Mouse (Mus musculus) forebrain, embryonic 12.5 days (tissue): ENCODE results near the gene Podnl1. TPM values are rescaled to one million over a fixed set of nuclear protein-coding genes. Genes with fewer than 3 reads are reported as not detected.

Experiments
- ATAC-seq: fragments of 200-750 bp; cut with Nextera tagmentation; 2 replicates; pipeline ENCODE4 v1.8.0; 2017; ENCODE audit warnings: moderate TSS enrichment; ENCODE audit not compliant: low FRiP score
- H3K27ac ChIP-seq: fragments of 300-500 bp; sonication (generic); 2 replicates; pipeline ENCODE4 v1.5.1; 2016; ENCODE audit warnings: mild to moderate bottlenecking
- H3K27me3 ChIP-seq: fragments of 300-500 bp; sonication (generic); 2 replicates; pipeline ENCODE4 v1.6.1; 2016; ENCODE audit warnings: mild to moderate bottlenecking
- H3K36me3 ChIP-seq: fragments of 300-500 bp; sonication (generic); replicated peaks from 2 replicates; pipeline ENCODE4 v1.6.1; 2016; ENCODE audit warnings: mild to moderate bottlenecking
- H3K4me1 ChIP-seq: fragments of 300-500 bp; sonication (generic); 2 replicates; pipeline ENCODE4 v1.6.1; 2016
- H3K4me2 ChIP-seq: fragments of 300-500 bp; sonication (generic); 2 replicates; pipeline ENCODE4 v1.6.1; 2016; ENCODE audit warnings: mild to moderate bottlenecking, moderate library complexity
- H3K4me3 ChIP-seq: fragments of 300-500 bp; sonication (generic); replicated peaks from 2 replicates; pipeline ENCODE4 v1.5.1; 2016; ENCODE audit warnings: mild to moderate bottlenecking
- H3K9ac ChIP-seq: fragments of 300-500 bp; sonication (generic); 2 replicates; pipeline ENCODE4 v1.6.1; 2016; ENCODE audit warnings: mild to moderate bottlenecking
- H3K9me3 ChIP-seq: fragments of 300-500 bp; sonication (generic); 2 replicates; pipeline ENCODE4 v1.6.1; 2016
- whole genome bisulfite sequencing: fragments of 180-500 bp; shearing (Covaris S2); methylation state at CpG from one replicate; pipeline ENCODE4 v1.1.7; 2016; 5-methylcytosine and 5-hydroxymethylcytosine counted together
- polyA plus RNA-seq: library from polyadenylated mRNA; unstranded; fragments of >200 nt; fragmentation: Nextera tagmentation; extraction: Ambion mirVana; gene quantifications from 2 replicates; pipeline ENCODE4 v1.2.1, GENCODE M21; 2016

Podnl1 gene
- polyA plus RNA-seq: 0.32 and 0.36 TPM in 2 replicates

- no peaks in the 10 kb centered on the region for H3K9me3 ChIP-seq
- 66% methylated on average over 9 of the region's 9 CpGs for whole genome bisulfite sequencing
- H3K4me3 ChIP-seq: no peak within 1 kb of the TSS
- H3K9ac ChIP-seq: no peak within 1 kb of the TSS
- peaks cover 2% of the 10 kb centered on the region; the same call in 1 of the 2 replicates for H3K27me3 ChIP-seq
- peaks cover 3% of the 10 kb centered on the region; the same call in 1 of the 2 replicates for H3K4me1 ChIP-seq
- no peak for ATAC-seq
- no peak within 1 kb of the TSS for H3K27ac ChIP-seq
- H3K36me3 ChIP-seq: no peaks in the 10 kb centered on the region
- H3K4me2 ChIP-seq: no peak within 1 kb of the TSS
Observed at GRCm38 (mm10) chr8:84125656-84126055, at the start of gene Podnl1. Gene Podnl1, plus strand, starts transcription at chr8:84125989.

- no peak overlapping the region for H3K4me2 ChIP-seq
- 0 out of 2 replicates have a peak overlapping the region, but pooled peaks have one; percentile 1 for H3K9ac ChIP-seq
- H3K27ac ChIP-seq: no peak overlapping the region
- ATAC-seq: no peak
- H3K9me3 ChIP-seq: no peaks in the 10 kb centered on the region
- no peaks in the 10 kb centered on the region for H3K27me3 ChIP-seq
- H3K36me3 ChIP-seq: peaks cover 38% of the 10 kb centered on the region
- peaks cover 30% of the 10 kb centered on the region for H3K4me1 ChIP-seq
- H3K4me3 ChIP-seq: no peak overlapping the region
- WGBS: 93% methylated on average over 1 of the region's 1 CpGs
Observed at GRCm38 (mm10) chr8:84076412-84076811, 49.4 kb upstream of the Podnl1 start.

- no peak for ATAC-seq
Observed at GRCm38 (mm10) chr8:84076849-84077248, 48.9 kb upstream of the Podnl1 start.

GRCm38 (mm10) chr8:84079206-84079605 lies 46.6 kb upstream of the Podnl1 start:
- Histone ChIP-seq H3K9ac (no peak overlapping the region), H3K9me3 (no peaks in the 10 kb centered on the region), H3K27ac (no peak overlapping the region), H3K4me1 (peaks cover 16% of the 10 kb centered on the region), H3K4me2 (no peak overlapping the region), H3K36me3 (peaks cover 63% of the 10 kb centered on the region), H3K4me3 (no peak overlapping the region), H3K27me3 (no peaks in the 10 kb centered on the region)
- 89% methylated on average over 5 of the region's 5 CpGs for WGBS
- no peak for ATAC-seq

More at GRCm38 (mm10) chr8:84076849-84077248, 48.9 kb upstream of the Podnl1 start:
- Histone ChIP-seq H3K4me3 (no peak overlapping the region), H3K9ac (0 out of 2 replicates have a peak overlapping the region, but pooled peaks have one; percentile 1), H3K4me1 (peaks cover 28% of the 10 kb centered on the region), H3K27ac (no peak overlapping the region), H3K36me3 (peaks cover 41% of the 10 kb centered on the region), H3K9me3 (no peaks in the 10 kb centered on the region), H3K4me2 (no peak overlapping the region), H3K27me3 (no peaks in the 10 kb centered on the region)
- WGBS: 78% methylated on average over 3 of the region's 3 CpGs

GRCm38 (mm10) chr8:84083829-84084241 lies 42.0 kb upstream of the Podnl1 start:
- H3K9ac ChIP-seq: no peak overlapping the region
- ATAC-seq: peak; percentile 47; the same call in 1 of the 2 replicates

GRCm38 (mm10) chr8:84084341-84085115 lies 41.3 kb upstream of the Podnl1 start:
- Histone ChIP-seq H3K9ac (peak overlapping the region; percentile 12; the same call in 1 of the 2 replicates), H3K27me3 (no peaks in the 10 kb centered on the region), H3K36me3 (peaks cover 89% of the 10 kb centered on the region), H3K4me2 (peak overlapping the region; percentile 19), H3K9me3 (no peaks in the 10 kb centered on the region), H3K27ac (no peak overlapping the region), H3K4me3 (no peak overlapping the region), H3K4me1 (peaks cover 18% of the 10 kb centered on the region)
- WGBS: 29% methylated on average over 39 of the region's 42 CpGs
- no peak for ATAC-seq

More at GRCm38 (mm10) chr8:84083829-84084241, 42.0 kb upstream of the Podnl1 start:
- H3K36me3 ChIP-seq: peaks cover 82% of the 10 kb centered on the region
- H3K27ac ChIP-seq: no peak overlapping the region
- 22% methylated on average over 8 of the region's 8 CpGs for WGBS
- peaks cover 18% of the 10 kb centered on the region for H3K4me1 ChIP-seq
- H3K27me3 ChIP-seq: no peaks in the 10 kb centered on the region
- H3K9me3 ChIP-seq: no peaks in the 10 kb centered on the region
- no peak overlapping the region for H3K4me2 ChIP-seq
- no peak overlapping the region for H3K4me3 ChIP-seq

GRCm38 (mm10) chr8:84087156-84087555 lies 38.6 kb upstream of the Podnl1 start:
- H3K4me3 ChIP-seq: no peak overlapping the region
- WGBS: 90% methylated on average over 7 of the region's 7 CpGs

GRCm38 (mm10) chr8:84087821-84088220 lies 38.0 kb upstream of the Podnl1 start:
- WGBS: 96% methylated on average over 14 of the region's 14 CpGs
- ATAC-seq: no peak
- Histone ChIP-seq H3K9me3 (no peaks in the 10 kb centered on the region), H3K27ac (no peak overlapping the region), H3K4me1 (peaks cover 18% of the 10 kb centered on the region), H3K4me3 (no peak overlapping the region), H3K4me2 (no peak overlapping the region), H3K9ac (no peak overlapping the region), H3K27me3 (no peaks in the 10 kb centered on the region), H3K36me3 (peaks cover 89% of the 10 kb centered on the region)

More at GRCm38 (mm10) chr8:84087156-84087555, 38.6 kb upstream of the Podnl1 start:
- Histone ChIP-seq H3K4me2 (no peak overlapping the region), H3K9ac (no peak overlapping the region), H3K4me1 (peaks cover 18% of the 10 kb centered on the region), H3K27ac (no peak overlapping the region), H3K9me3 (no peaks in the 10 kb centered on the region), H3K36me3 (peaks cover 89% of the 10 kb centered on the region), H3K27me3 (no peaks in the 10 kb centered on the region)
- ATAC-seq: no peak

GRCm38 (mm10) chr8:84089277-84089676 lies 36.5 kb upstream of the Podnl1 start:
- ATAC-seq: no peak

GRCm38 (mm10) chr8:84090585-84090984 lies 35.2 kb upstream of the Podnl1 start:
- no peaks in the 10 kb centered on the region for H3K9me3 ChIP-seq
- H3K4me3 ChIP-seq: no peak overlapping the region
- H3K27me3 ChIP-seq: no peaks in the 10 kb centered on the region
- no peak overlapping the region for H3K27ac ChIP-seq
- no peaks in the 10 kb centered on the region for H3K4me1 ChIP-seq
- no peak overlapping the region for H3K9ac ChIP-seq
- H3K4me2 ChIP-seq: no peak overlapping the region
- no peak for ATAC-seq
- H3K36me3 ChIP-seq: peaks cover 96% of the 10 kb centered on the region
- WGBS: 93% methylated on average over 8 of the region's 8 CpGs

More at GRCm38 (mm10) chr8:84089277-84089676, 36.5 kb upstream of the Podnl1 start:
- no peak overlapping the region for H3K27ac ChIP-seq
- H3K4me3 ChIP-seq: no peak overlapping the region
- H3K36me3 ChIP-seq: peaks cover 89% of the 10 kb centered on the region
- no peaks in the 10 kb centered on the region for H3K9me3 ChIP-seq
- WGBS: 74% methylated on average over 9 of the region's 9 CpGs
- H3K4me2 ChIP-seq: no peak overlapping the region
- no peak overlapping the region for H3K9ac ChIP-seq
- no peaks in the 10 kb centered on the region for H3K27me3 ChIP-seq
- H3K4me1 ChIP-seq: peaks cover 6% of the 10 kb centered on the region

GRCm38 (mm10) chr8:84096061-84096460 lies 29.7 kb upstream of the Podnl1 start:
- Histone ChIP-seq H3K4me1 (no peaks in the 10 kb centered on the region), H3K36me3 (peaks cover 92% of the 10 kb centered on the region), H3K4me2 (no peak overlapping the region), H3K4me3 (no peak overlapping the region), H3K9me3 (no peaks in the 10 kb centered on the region), H3K27me3 (no peaks in the 10 kb centered on the region), H3K27ac (no peak overlapping the region), H3K9ac (no peak overlapping the region)
- no peak for ATAC-seq
- 68% methylated on average over 8 of the region's 8 CpGs for WGBS

GRCm38 (mm10) chr8:84098376-84098775 lies 27.4 kb upstream of the Podnl1 start:
- Histone ChIP-seq H3K4me2 (no peak overlapping the region), H3K27me3 (no peaks in the 10 kb centered on the region), H3K9me3 (no peaks in the 10 kb centered on the region), H3K4me1 (peaks cover 21% of the 10 kb centered on the region), H3K36me3 (peaks cover 86% of the 10 kb centered on the region), H3K27ac (no peak overlapping the region), H3K9ac (no peak overlapping the region), H3K4me3 (no peak overlapping the region)
- WGBS: 95% methylated on average over 7 of the region's 7 CpGs
- ATAC-seq: no peak
